Mouse (Mus musculus): ENCODE measurements around the gene Irf6.

DNA sequence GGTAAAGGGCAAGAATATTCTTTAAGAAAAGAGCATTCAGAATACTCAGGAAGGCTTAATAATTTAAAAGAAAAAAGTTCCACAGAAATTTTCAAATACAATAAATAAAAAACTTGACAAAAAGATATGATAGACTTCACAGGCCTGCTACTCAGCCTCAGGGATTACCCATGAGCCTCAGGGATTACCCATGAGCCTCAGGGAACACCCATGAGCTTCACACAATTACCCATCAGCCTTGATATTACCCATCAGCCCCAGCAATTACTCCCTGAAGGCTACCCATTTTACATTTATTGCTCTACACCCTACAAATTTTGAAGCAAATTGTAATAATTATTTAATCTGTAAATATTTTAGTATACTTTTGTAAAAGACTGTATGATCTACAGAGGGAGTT lies 20.5 kb upstream of the Irf6 start:
- TF ChIP-seq CTCF (IDR thresholded peaks at IDR 0.05; ENCODE audit: low read depth, low read length) = no peak
- no peak for TF ChIP-seq GATA1 (IDR thresholded peaks at IDR 0.05; ENCODE audit: borderline replicate concordance, low read length)

Measured in G1E (cell line).